Mouse (Mus musculus) liver, embryonic 11.5 days (tissue): ENCODE results near the gene Swap70. TPM values are rescaled to one million over a fixed set of nuclear protein-coding genes. Genes with fewer than 3 reads are reported as not detected.

Source experiments
- ATAC-seq: fragments of 200-750 bp; cut with Nextera tagmentation; replicated peaks from 2 replicates; pipeline ENCODE4 v1.8.0; 2017; ENCODE audit warnings: moderate number of reproducible peaks, mild to moderate bottlenecking, moderate TSS enrichment, moderate library complexity; ENCODE audit not compliant: low FRiP score
- DNase-seq: peaks from one replicate; pipeline ENCODE4 v3.0.0-alpha.2; 2017; ENCODE audit warnings: low spot score
- H3K27ac ChIP-seq: fragments of 300-500 bp; sonication (generic); 2 replicates; pipeline ENCODE4 v1.5.1; 2014; ENCODE audit warnings: mild to moderate bottlenecking, low read depth, low read length, control low read depth
- H3K27me3 ChIP-seq: fragments of 300-500 bp; sonication (generic); replicated peaks from 2 replicates; pipeline ENCODE4 v1.6.1; 2014; ENCODE audit warnings: low read length, mixed read lengths; ENCODE audit not compliant: control insufficient read depth, insufficient read depth
- H3K36me3 ChIP-seq: fragments of 300-500 bp; sonication (generic); 2 replicates; pipeline ENCODE4 v1.6.1; 2014; ENCODE audit warnings: mild to moderate bottlenecking, low read length, moderate library complexity, mixed read lengths; ENCODE audit not compliant: control insufficient read depth, insufficient read depth
- H3K4me1 ChIP-seq: fragments of 300-500 bp; sonication (generic); replicated peaks from 2 replicates; pipeline ENCODE4 v1.6.1; 2014; ENCODE audit warnings: low read length, mixed read lengths; ENCODE audit not compliant: control insufficient read depth, insufficient read depth
- H3K4me2 ChIP-seq: fragments of 300-500 bp; sonication (generic); 2 replicates; pipeline ENCODE4 v1.6.1; 2014; ENCODE audit warnings: mild to moderate bottlenecking, control low read depth, moderate library complexity
- H3K4me3 ChIP-seq: fragments of 300-500 bp; sonication (generic); 2 replicates; pipeline ENCODE4 v1.5.1; 2014; ENCODE audit warnings: low read depth, low read length, control low read depth
- H3K9ac ChIP-seq: fragments of 300-500 bp; sonication (generic); 2 replicates; pipeline ENCODE4 v1.6.1; 2014; ENCODE audit warnings: low read depth, low read length, control low read depth
- H3K9me3 ChIP-seq: fragments of 300-500 bp; sonication (generic); 2 replicates; pipeline ENCODE4 v1.6.1; 2016; ENCODE audit warnings: low read length, inconsistent platforms, mixed read lengths; ENCODE audit not compliant: control insufficient read depth
- WGBS: fragments of 180-500 bp; shearing (Covaris S2); extraction: QIAGEN DNeasy Blood & Tissue Kit; methylation state at CpG from one replicate; pipeline ENCODE4 v1.1.7; 2014; 5-methylcytosine and 5-hydroxymethylcytosine counted together
- polyA plus RNA-seq: library from polyadenylated mRNA; unstranded; fragments of >200 nt; fragmentation: Nextera tagmentation; extraction: Ambion mirVana; gene quantifications from 2 replicates; pipeline ENCODE4 v1.2.1, GENCODE M21; 2014

Swap70 gene
- polyA plus RNA-seq, 1 experiment from 2014 or later: 19.6 TPM

DNA sequence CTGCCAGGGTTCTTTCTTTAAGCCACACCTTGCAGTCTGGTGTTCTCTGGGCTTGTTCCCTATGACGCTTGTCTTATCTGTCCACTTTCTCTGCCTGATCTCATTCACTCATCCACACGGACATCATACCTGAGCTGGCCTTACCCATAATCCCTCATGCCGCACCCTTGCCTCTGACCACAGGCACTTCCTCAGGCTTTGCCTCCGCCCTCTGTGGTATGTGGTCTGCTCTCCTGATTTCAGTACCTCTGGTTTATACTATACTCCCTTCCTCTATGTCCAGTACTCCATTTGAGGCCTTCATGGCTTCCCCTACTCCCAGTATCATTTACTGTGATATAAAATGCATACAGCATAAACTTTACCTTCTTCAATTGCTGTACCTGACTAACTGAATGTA, 17.3 kb upstream of the Swap70 start:
- no peak for ATAC-seq
- 60% methylated on average over 4 of the region's 4 CpGs for WGBS
- no peak overlapping the region for H3K27ac ChIP-seq

GRCm38 (mm10) chr7:110208341-110208740, 13.2 kb upstream of the Swap70 start:
- no peaks in the 10 kb centered on the region for H3K9me3 ChIP-seq
- no peak overlapping the region for H3K27ac ChIP-seq
- H3K27me3 ChIP-seq: no peaks in the 10 kb centered on the region
- peaks cover 8% of the 10 kb centered on the region for H3K4me1 ChIP-seq
- H3K36me3 ChIP-seq: no peaks in the 10 kb centered on the region
- no peak overlapping the region for H3K4me3 ChIP-seq
- whole genome bisulfite sequencing: 86% methylated on average over 6 of the region's 6 CpGs
- no peak overlapping the region for H3K4me2 ChIP-seq
- no peak for ATAC-seq
- H3K9ac ChIP-seq: no peak overlapping the region
- no peak for DNase-seq

More for the DNA sequence above, 17.3 kb upstream of the Swap70 start:
- Histone ChIP-seq H3K9me3 (no peaks in the 10 kb centered on the region), H3K9ac (no peak overlapping the region), H3K4me3 (no peak overlapping the region), H3K4me1 (peaks cover under 1% of the 10 kb centered on the region; the same call in 1 of the 2 replicates), H3K36me3 (no peaks in the 10 kb centered on the region), H3K4me2 (no peak overlapping the region), H3K27me3 (no peaks in the 10 kb centered on the region)
- DNase-seq: no peak

DNA sequence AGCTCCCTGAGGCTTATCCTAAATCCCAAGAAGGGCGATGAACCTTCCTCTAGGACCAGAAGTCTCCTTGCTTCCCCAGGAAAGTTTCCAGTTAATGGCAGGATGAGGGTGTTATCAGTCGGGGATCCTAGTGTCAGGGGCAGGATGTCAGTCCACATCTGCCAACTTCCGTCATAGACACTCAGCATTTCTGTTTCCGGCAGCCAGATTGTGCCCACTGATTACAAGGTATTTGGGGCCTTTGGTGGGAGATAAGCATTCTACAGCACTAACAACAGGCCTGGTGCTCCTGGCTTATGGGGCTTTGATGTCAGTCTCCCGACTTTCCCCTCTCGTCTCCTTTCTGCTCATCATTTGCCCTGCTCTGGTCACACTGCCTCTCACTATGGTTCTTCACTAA, 12.1 kb upstream of the Swap70 start:
- DNase-seq: no peak
- 32% methylated on average over 6 of the region's 6 CpGs for WGBS
- no peak overlapping the region for H3K27ac ChIP-seq
- peak overlapping the region; percentile 22 for H3K4me2 ChIP-seq
- H3K36me3 ChIP-seq: no peaks in the 10 kb centered on the region
- no peaks in the 10 kb centered on the region for H3K27me3 ChIP-seq
- H3K4me3 ChIP-seq: no peak overlapping the region
- ATAC-seq: 0 out of 2 replicates have a peak, but pooled peaks have one; percentile 39
- H3K4me1 ChIP-seq: peaks cover 8% of the 10 kb centered on the region
- no peak overlapping the region for H3K9ac ChIP-seq
- no peaks in the 10 kb centered on the region for H3K9me3 ChIP-seq

GRCm38 (mm10) chr7:110211025-110211424, 10.5 kb upstream of the Swap70 start:
- H3K9me3 ChIP-seq: no peaks in the 10 kb centered on the region
- 62% methylated on average over 3 of the region's 3 CpGs for WGBS
- ATAC-seq (no peak), DNase-seq (no peak)
- H3K4me3 ChIP-seq: no peak overlapping the region
- no peak overlapping the region for H3K9ac ChIP-seq
- no peak overlapping the region for H3K27ac ChIP-seq
- no peak overlapping the region for H3K4me2 ChIP-seq
- H3K36me3 ChIP-seq: no peaks in the 10 kb centered on the region
- no peaks in the 10 kb centered on the region for H3K27me3 ChIP-seq
- peaks cover 8% of the 10 kb centered on the region for H3K4me1 ChIP-seq

GRCm38 (mm10) chr7:110214882-110215281, 6.6 kb upstream of the Swap70 start:
- ATAC-seq (no peak), DNase-seq (no peak)
- WGBS: 72% methylated on average over 3 of the region's 3 CpGs
- Histone ChIP-seq H3K9me3 (no peaks in the 10 kb centered on the region), H3K36me3 (no peaks in the 10 kb centered on the region), H3K27ac (no peak overlapping the region), H3K4me1 (peaks cover under 1% of the 10 kb centered on the region; the same call in 1 of the 2 replicates), H3K9ac (no peak overlapping the region), H3K27me3 (no peaks in the 10 kb centered on the region), H3K4me2 (no peak overlapping the region), H3K4me3 (no peak overlapping the region)

- H3K27me3 ChIP-seq: no peaks in the 10 kb centered on the region
- H3K4me1 ChIP-seq: peaks cover 2% of the 10 kb centered on the region; the same call in 1 of the 2 replicates
- H3K4me2 ChIP-seq: peak overlapping the region; percentile 94
- peak; percentile 62 for ATAC-seq
- DNase-seq: peak; percentile 40
- H3K9me3 ChIP-seq: no peaks in the 10 kb centered on the region
- 17% methylated on average over 8 of the region's 8 CpGs for WGBS
- 0 out of 2 replicates have a peak overlapping the region, but pooled peaks have one; percentile 32 for H3K27ac ChIP-seq
- H3K9ac ChIP-seq: peak overlapping the region; percentile 95
- H3K4me3 ChIP-seq: peak overlapping the region; percentile 87
- peaks cover 4% of the 10 kb centered on the region; the same call in 1 of the 2 replicates for H3K36me3 ChIP-seq
Measured at GRCm38 (mm10) chr7:110221051-110221585, 393 bp upstream of the Swap70 start.

- WGBS: 13% methylated on average over 12 of the region's 12 CpGs
- Histone ChIP-seq H3K27ac (no peak overlapping the region), H3K36me3 (peaks cover 8% of the 10 kb centered on the region; the same call in 1 of the 2 replicates)
Measured at GRCm38 (mm10) chr7:110222583-110223182, 1.2 kb downstream of the Swap70 start.

DNA sequence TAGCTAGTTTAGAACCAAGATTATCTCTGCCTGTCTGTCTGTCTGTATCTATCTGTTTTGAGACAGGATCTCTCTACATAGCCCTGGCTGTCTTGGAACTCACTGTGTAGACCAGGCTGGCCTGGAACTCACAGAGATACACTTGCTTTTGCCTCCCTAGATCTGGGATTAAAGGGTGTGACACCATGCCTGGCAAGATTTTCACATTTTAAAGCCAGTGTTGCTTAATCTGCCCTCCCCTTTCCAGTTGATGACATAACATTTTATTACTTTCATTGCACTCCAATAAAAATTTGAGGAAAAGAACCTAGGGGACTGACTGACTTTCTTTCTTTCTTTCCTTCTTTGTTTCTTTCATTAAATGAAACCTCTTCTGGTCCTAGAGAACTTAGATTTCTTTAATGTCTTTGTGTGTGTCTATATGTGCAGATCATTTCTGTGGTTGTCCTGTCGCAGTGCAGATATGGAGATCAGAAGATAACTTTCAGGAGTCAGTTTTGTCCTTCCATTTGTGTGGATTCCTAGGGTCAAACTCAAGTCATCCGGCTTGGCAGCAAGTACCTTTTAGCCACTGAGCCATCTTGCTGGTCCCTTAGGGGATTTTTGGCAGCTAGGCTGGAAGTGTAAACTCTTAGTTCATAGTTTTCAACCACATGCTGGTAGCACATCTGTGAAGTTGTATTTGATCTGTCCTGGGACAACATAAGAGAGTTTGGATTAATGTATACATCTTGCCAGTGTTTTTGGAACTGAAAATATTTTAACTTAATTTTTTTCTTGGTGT, 2.4 kb downstream of the Swap70 start:
- Histone ChIP-seq H3K9me3 (no peaks in the 10 kb centered on the region), H3K4me3 (no peak overlapping the region), H3K4me1 (peaks cover 2% of the 10 kb centered on the region; the same call in 1 of the 2 replicates), H3K4me2 (peak overlapping the region; percentile 12; the same call in 1 of the 2 replicates), H3K27me3 (no peaks in the 10 kb centered on the region), H3K27ac (no peak overlapping the region), H3K36me3 (peaks cover 8% of the 10 kb centered on the region; the same call in 1 of the 2 replicates), H3K9ac (no peak overlapping the region)
- WGBS: 77% methylated on average over 2 of the region's 2 CpGs
- no peak for ATAC-seq
- no peak for DNase-seq

More at GRCm38 (mm10) chr7:110222583-110223182, 1.2 kb downstream of the Swap70 start:
- peak overlapping the region; percentile 95; the same call in 1 of the 2 replicates for H3K9ac ChIP-seq
- H3K9me3 ChIP-seq: no peaks in the 10 kb centered on the region
- ATAC-seq (no peak), DNase-seq (no peak)
- H3K4me1 ChIP-seq: peaks cover 2% of the 10 kb centered on the region; the same call in 1 of the 2 replicates
- no peaks in the 10 kb centered on the region for H3K27me3 ChIP-seq
- peak overlapping the region; percentile 94 for H3K4me2 ChIP-seq
- H3K4me3 ChIP-seq: peak overlapping the region; percentile 87
